Mouse (Mus musculus): ENCODE results near the gene Auts2. TPM values are rescaled to one million over a fixed set of nuclear protein-coding genes. Genes with fewer than 3 reads are reported as not detected.
A peak's percentile ranks its signal among the peaks of the same experiment; 100 is the strongest.

The Auts2 gene
- polyA plus RNA-seq, 1 experiment from 2014 or later, result 7.5 TPM

GRCm38 (mm10) chr5:132114561-132115301 lies 428.4 kb downstream of the Auts2 start:
- Histone ChIP-seq H3K9ac (ENCODE audit: low read depth, low read length) (no peak overlapping the region), H3K4me3 (replicated peaks; ENCODE audit: low read depth, low read length) (no peak overlapping the region), H3K27me3 (ENCODE audit: insufficient read depth, low read length) (no peaks in the 10 kb centered on the region), H3K4me2 (ENCODE audit: low read length) (no peak overlapping the region), H3K9me3 (replicated peaks; ENCODE audit: low read length) (no peaks in the 10 kb centered on the region), H3K27ac (no peak overlapping the region), H3K4me1 (replicated peaks; ENCODE audit: insufficient read depth, low read length) (0 out of 2 replicates have a peak, but pooled peaks cover 7% of the 10 kb centered on the region), H3K36me3 (ENCODE audit: insufficient read depth, low read length) (no peaks in the 10 kb centered on the region)
- ATAC-seq (replicated peaks; ENCODE audit: low FRiP score, low read depth) (no peak), DNase-seq (ENCODE audit: low spot score) (no peak)
- 68% methylated on average over 8 of the region's 8 CpGs for WGBS
- peak; percentile 61 for TF ChIP-seq CTCF (IDR thresholded peaks at IDR 0.05; ENCODE audit: low read depth)

GRCm38 (mm10) chr5:132113480-132113879 lies 429.7 kb downstream of the Auts2 start:
- H3K4me3 ChIP-seq (replicated peaks; ENCODE audit: low read depth, low read length), result no peak overlapping the region
- no peak overlapping the region for H3K27ac ChIP-seq

GRCm38 (mm10) chr5:132112666-132113065 lies 430.5 kb downstream of the Auts2 start:
- H3K27me3 ChIP-seq (ENCODE audit: insufficient read depth, low read length), result no peaks in the 10 kb centered on the region
- no peaks in the 10 kb centered on the region for H3K9me3 ChIP-seq (replicated peaks; ENCODE audit: low read length)
- WGBS, result 96% methylated on average over 7 of the region's 7 CpGs
- 0 out of 2 replicates have a peak, but pooled peaks cover 7% of the 10 kb centered on the region for H3K4me1 ChIP-seq (replicated peaks; ENCODE audit: insufficient read depth, low read length)
- H3K9ac ChIP-seq (ENCODE audit: low read depth, low read length), result no peak overlapping the region
- ATAC-seq (replicated peaks; ENCODE audit: low FRiP score, low read depth) (no peak), DNase-seq (ENCODE audit: low spot score) (no peak)
- H3K36me3 ChIP-seq (ENCODE audit: insufficient read depth, low read length), result no peaks in the 10 kb centered on the region
- no peak for TF ChIP-seq CTCF (IDR thresholded peaks at IDR 0.05; ENCODE audit: low read depth)
- no peak overlapping the region for H3K4me3 ChIP-seq (replicated peaks; ENCODE audit: low read depth, low read length)
- H3K27ac ChIP-seq, result no peak overlapping the region
- H3K4me2 ChIP-seq (ENCODE audit: low read length), result no peak overlapping the region

More at GRCm38 (mm10) chr5:132113480-132113879, 429.7 kb downstream of the Auts2 start:
- Histone ChIP-seq H3K27me3 (ENCODE audit: insufficient read depth, low read length) (no peaks in the 10 kb centered on the region), H3K4me2 (ENCODE audit: low read length) (no peak overlapping the region), H3K36me3 (ENCODE audit: insufficient read depth, low read length) (no peaks in the 10 kb centered on the region), H3K9me3 (replicated peaks; ENCODE audit: low read length) (no peaks in the 10 kb centered on the region), H3K9ac (ENCODE audit: low read depth, low read length) (no peak overlapping the region), H3K4me1 (replicated peaks; ENCODE audit: insufficient read depth, low read length) (0 out of 2 replicates have a peak, but pooled peaks cover 7% of the 10 kb centered on the region)
- TF ChIP-seq CTCF (IDR thresholded peaks at IDR 0.05; ENCODE audit: low read depth), result peak; percentile 75
- 66% methylated on average over 7 of the region's 7 CpGs for WGBS
- DNase-seq (ENCODE audit: low spot score) (peak; percentile 83), ATAC-seq (replicated peaks; ENCODE audit: low FRiP score, low read depth) (no peak)

- 82% methylated on average over 4 of the region's 4 CpGs for WGBS
- H3K27me3 ChIP-seq (ENCODE audit: insufficient read depth, low read length), result no peaks in the 10 kb centered on the region
- no peak for DNase-seq (ENCODE audit: low spot score)
- TF ChIP-seq CTCF (IDR thresholded peaks at IDR 0.05; ENCODE audit: low read depth), result no peak
- 0 out of 2 replicates have a peak, but pooled peaks cover 4% of the 10 kb centered on the region for H3K4me1 ChIP-seq (replicated peaks; ENCODE audit: insufficient read depth, low read length)
- no peak overlapping the region for H3K4me3 ChIP-seq (replicated peaks; ENCODE audit: low read depth, low read length)
- no peaks in the 10 kb centered on the region for H3K36me3 ChIP-seq (ENCODE audit: insufficient read depth, low read length)
- no peaks in the 10 kb centered on the region for H3K9me3 ChIP-seq (replicated peaks; ENCODE audit: low read length)
- H3K9ac ChIP-seq (ENCODE audit: low read depth, low read length), result no peak overlapping the region
- no peak overlapping the region for H3K4me2 ChIP-seq (ENCODE audit: low read length)
- ATAC-seq (replicated peaks; ENCODE audit: low FRiP score, low read depth), result no peak
- H3K27ac ChIP-seq, result no peak overlapping the region
Measured at GRCm38 (mm10) chr5:132102426-132102825, 440.7 kb downstream of the Auts2 start.

- Histone ChIP-seq H3K36me3 (ENCODE audit: insufficient read depth, low read length) (no peaks in the 10 kb centered on the region), H3K27ac (no peak overlapping the region), H3K27me3 (ENCODE audit: insufficient read depth, low read length) (no peaks in the 10 kb centered on the region), H3K9ac (ENCODE audit: low read depth, low read length) (no peak overlapping the region), H3K4me1 (replicated peaks; ENCODE audit: insufficient read depth, low read length) (0 out of 2 replicates have a peak, but pooled peaks cover 4% of the 10 kb centered on the region), H3K4me2 (ENCODE audit: low read length) (no peak overlapping the region), H3K4me3 (replicated peaks; ENCODE audit: low read depth, low read length) (no peak overlapping the region), H3K9me3 (replicated peaks; ENCODE audit: low read length) (no peaks in the 10 kb centered on the region)
- 32% methylated on average over 3 of the region's 3 CpGs for WGBS
- peak; percentile 27 for DNase-seq (ENCODE audit: low spot score)
- no peak for TF ChIP-seq CTCF (IDR thresholded peaks at IDR 0.05; ENCODE audit: low read depth)
- ATAC-seq (replicated peaks; ENCODE audit: low FRiP score, low read depth), result no peak
Measured at GRCm38 (mm10) chr5:132098461-132098860, 444.7 kb downstream of the Auts2 start.

- ATAC-seq (replicated peaks; ENCODE audit: low FRiP score, low read depth) (no peak), DNase-seq (ENCODE audit: low spot score) (no peak)
- no peak overlapping the region for H3K4me2 ChIP-seq (ENCODE audit: low read length)
- H3K4me1 ChIP-seq (replicated peaks; ENCODE audit: insufficient read depth, low read length), result no peaks in the 10 kb centered on the region
- H3K27ac ChIP-seq, result no peak overlapping the region
- no peaks in the 10 kb centered on the region for H3K9me3 ChIP-seq (replicated peaks; ENCODE audit: low read length)
- no peak for TF ChIP-seq CTCF (IDR thresholded peaks at IDR 0.05; ENCODE audit: low read depth)
- no peak overlapping the region for H3K4me3 ChIP-seq (replicated peaks; ENCODE audit: low read depth, low read length)
- H3K27me3 ChIP-seq (ENCODE audit: insufficient read depth, low read length), result no peaks in the 10 kb centered on the region
- no peak overlapping the region for H3K9ac ChIP-seq (ENCODE audit: low read depth, low read length)
- 79% methylated on average over 6 of the region's 6 CpGs for WGBS
- H3K36me3 ChIP-seq (ENCODE audit: insufficient read depth, low read length), result no peaks in the 10 kb centered on the region
Measured at GRCm38 (mm10) chr5:132092721-132093120, 450.4 kb downstream of the Auts2 start.

All from kidney, postnatal 0 days (tissue).